Mouse (Mus musculus) heart, postnatal 0 days (tissue): ENCODE data around the gene Poc5.

ENCODE experiments used
- CTCF ChIP-seq: IDR thresholded peaks from 2 replicates; pipeline ENCODE4 v1.5.1; 2016; ENCODE audit warnings: antibody characterized with exemption, control low read depth, low read depth
- EP300 ChIP-seq: IDR thresholded peaks from 2 replicates; pipeline ENCODE4 v1.6.1; 2016; ENCODE audit warnings: antibody characterized with exemption, low read depth

DNA sequence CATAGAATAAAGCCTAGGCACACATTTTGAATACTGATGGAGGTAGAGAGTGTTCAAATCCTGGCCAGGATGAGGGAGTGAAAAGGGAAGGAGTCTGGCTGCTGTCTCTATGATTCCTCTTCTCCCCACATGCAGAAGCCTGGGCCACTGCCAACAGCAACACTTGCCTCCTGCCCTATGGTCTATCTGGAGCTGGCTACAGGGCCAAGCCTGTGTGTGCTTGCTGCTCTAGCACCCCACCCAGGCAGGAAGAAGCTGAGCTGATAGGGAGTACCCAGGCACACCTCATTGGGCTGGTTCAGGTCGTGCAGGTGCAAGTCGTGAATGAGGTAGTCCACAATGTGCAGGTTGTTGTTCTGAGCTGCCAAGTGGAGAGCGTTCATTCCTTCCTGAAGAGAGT, 66.2 kb downstream of the Poc5 start:
- TF ChIP-seq EP300 (no peak), CTCF (no peak)
